Mouse (Mus musculus) neutrophil, adult 65 days (primary cell): ENCODE data around the gene Klb. TPM values are rescaled to one million over a fixed set of nuclear protein-coding genes. Genes with fewer than 3 reads are reported as not detected.

ENCODE experiments used
- total RNA-seq: library from RNA; stranded (reverse); gene quantifications from 2 replicates; pipeline ENCODE4 v1.2.4, GENCODE M21; 2023

Klb gene
- not detected in 2 replicates for total RNA-seq

DNA sequence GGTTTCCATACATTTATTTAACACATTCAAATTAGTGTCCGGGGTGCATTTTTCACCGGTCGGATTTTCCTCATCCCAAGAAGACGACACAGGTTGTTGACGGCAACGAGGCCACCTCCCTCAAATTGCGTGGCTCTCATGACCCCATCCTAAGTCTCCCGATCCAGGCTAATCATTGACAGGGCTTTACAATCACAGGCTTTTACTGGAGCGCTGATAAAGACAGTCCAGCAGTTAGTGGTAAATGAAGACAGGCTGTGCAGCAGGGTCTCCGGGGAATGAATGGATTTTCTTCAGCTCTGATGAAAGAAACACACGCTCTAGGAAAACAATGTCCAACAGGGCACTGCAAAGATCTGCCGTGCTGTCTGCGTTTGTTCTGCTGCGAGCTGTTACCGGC lies at the start of gene Klb:
Klb (plus strand) TSS at position 147 of the 400 bp plus-strand sequence.

DNA sequence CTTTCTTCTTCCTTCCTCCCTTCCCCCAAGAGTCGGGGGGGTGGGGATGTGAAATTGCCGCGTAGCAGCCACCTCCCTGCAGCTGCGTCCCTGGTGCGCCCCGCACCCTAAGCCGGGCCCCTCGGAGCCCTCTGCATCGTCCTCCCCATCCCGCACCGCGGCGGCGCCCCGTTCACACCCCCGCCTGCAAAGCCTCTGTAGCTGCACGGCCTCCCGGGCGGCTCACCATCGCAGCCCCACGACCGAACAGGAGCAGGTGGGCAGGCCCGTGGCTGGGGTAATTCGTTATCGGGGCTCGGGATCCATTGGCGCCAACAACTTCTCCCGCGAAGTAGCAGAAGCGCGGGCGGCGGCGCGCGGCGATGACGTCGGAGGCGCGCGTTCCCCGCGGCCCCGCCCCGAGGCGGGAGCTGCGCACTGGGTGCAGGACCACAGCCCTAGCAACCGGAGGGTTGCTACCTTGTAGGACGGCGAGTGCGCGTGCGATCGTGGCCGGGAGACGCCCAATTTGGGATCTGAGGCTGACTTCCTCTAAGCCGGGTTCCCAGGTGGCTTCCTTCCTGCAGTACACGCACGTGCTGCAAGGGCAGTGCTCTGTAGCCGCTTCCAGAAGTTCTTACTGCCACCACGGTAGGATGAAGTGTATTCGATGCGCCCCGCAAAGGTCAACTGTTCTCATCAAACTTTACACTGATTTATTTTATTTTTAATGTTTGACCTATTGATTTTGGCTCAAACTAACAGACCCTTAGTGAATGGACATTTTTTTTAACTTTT lies 12.6 kb upstream of the Klb start, which contains the start of gene Rfc1:
Rfc1 (minus strand) TSS at position 373 of the 777 bp plus-strand sequence.

DNA sequence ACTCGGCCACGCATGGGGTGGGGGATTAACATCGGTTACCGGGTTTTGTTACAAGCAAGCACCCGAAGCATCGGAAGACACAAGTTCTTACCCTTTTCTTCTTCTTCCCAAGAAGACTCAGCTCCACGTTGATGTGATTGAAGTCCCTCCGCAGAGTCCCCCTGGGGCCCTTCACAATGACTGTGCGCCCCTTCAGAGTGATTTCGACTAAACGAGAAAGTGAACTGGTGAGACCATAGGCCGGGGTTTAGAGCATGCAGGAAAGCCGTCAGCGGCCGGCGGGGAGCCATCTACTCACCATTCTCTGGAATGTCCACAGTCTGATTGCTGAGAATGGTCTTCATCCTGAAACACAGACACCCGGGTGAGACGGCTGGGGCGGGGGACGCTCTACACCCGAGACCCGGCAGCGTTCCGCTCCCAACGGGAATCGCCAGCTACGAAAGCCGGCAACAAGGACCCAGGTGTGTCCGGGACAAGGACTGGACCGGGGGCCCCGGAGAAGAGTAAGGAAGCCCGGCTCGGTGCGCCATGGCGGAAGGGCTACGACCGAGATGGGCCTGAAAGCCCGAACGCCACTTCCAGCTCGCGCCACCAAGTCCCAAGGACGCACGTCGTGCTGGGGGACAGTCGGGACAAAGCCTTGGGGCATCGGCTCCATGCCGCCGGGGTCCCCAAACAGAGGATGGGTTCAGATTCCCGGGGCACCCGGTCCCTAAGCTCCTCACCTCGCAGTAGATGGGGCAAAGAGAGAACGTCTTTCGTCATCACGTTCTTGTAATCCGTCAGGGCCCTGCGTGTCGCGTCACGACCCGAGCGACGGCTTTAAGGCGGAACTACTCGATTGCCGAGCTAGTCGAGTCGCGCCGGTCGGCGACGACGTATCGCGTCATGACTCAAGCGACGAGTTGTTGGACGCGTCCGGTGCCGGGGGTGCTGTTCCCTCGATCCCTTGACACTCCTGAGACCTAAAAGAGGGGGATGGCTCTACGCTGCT lies 42.8 kb downstream of the Klb start, which contains the start of the genes Rpl9 and Lias:
Rpl9 (minus strand) TSS at position 797 of the 997 bp plus-strand sequence.
Lias (plus strand) TSS at position 850 of the 997 bp plus-strand sequence.

Other genes with a start within 250 kb of the Klb start
- 34.9 and 41.8 TPM in 2 replicates for gene Klhl5, start 240.8 kb upstream of the Klb start, total RNA-seq
- gene Wdr19, start 148.6 kb upstream of the Klb start, total RNA-seq = 0.48 and 1.7 TPM in 2 replicates
- 45.5 and 54.0 TPM in 2 replicates for gene Rfc1, start 12.6 kb upstream of the Klb start, total RNA-seq
- gene Rpl9, start 43.1 kb downstream of the Klb start, total RNA-seq = 646 and 672 TPM in 2 replicates
- 25.7 and 43.1 TPM in 2 replicates for gene Lias, start 43.2 kb downstream of the Klb start, total RNA-seq
- 74.6 and 75.2 TPM in 2 replicates for gene Ugdh, start 87.6 kb downstream of the Klb start, total RNA-seq
- not detected in 2 replicates for gene Gm43552, start 144.5 kb downstream of the Klb start, total RNA-seq
- 183 and 223 TPM in 2 replicates for gene Smim14, start 188.9 kb downstream of the Klb start, total RNA-seq
- 44.4 and 48.7 TPM in 2 replicates for gene Ube2k, start 188.9 kb downstream of the Klb start, total RNA-seq